Mouse (Mus musculus) central nervous system, embryonic 14 days (tissue): ENCODE results near the gene Amdhd2. TPM values are rescaled to one million over a fixed set of nuclear protein-coding genes. Genes with fewer than 3 reads are reported as not detected.

Experiments used
- polyA plus RNA-seq: library from polyadenylated mRNA; depleted of rRNA; stranded (reverse); fragments of >200 nt; gene quantifications from 2 replicates; pipeline ENCODE4 v1.2.3, GENCODE M21; 2012; rRNA removed

Gene Amdhd2
- polyA plus RNA-seq, result 32.9 and 37.8 TPM in 2 replicates

GRCm38 (mm10) chr17:24163176-24163962, at the start of gene Amdhd2:
Gene Amdhd2 (minus strand): TSS chr17:24163766.

GRCm38 (mm10) chr17:24209043-24209915, 45.7 kb upstream of the Amdhd2 start, which contains the start of gene Ntn3:
Gene Ntn3 (minus strand): TSS chr17:24209531.

GRCm38 (mm10) chr17:24205284-24205888, 41.8 kb upstream of the Amdhd2 start, which contains the start of gene Tbc1d24:
Gene Tbc1d24 (minus strand): TSS chr17:24205562.

GRCm38 (mm10) chr17:24169317-24170065, 5.9 kb upstream of the Amdhd2 start, which contains the start of gene Atp6v0c:
Gene Atp6v0c (minus strand): TSS chr17:24169702.

GRCm38 (mm10) chr17:24150824-24151223, 12.7 kb downstream of the Amdhd2 start, which contains the start of gene Pdpk1:
Gene Pdpk1 (minus strand): TSS chr17:24150924.

Other genes with a start within 250 kb of the Amdhd2 start
- gene Dcpp3, start 246.3 kb downstream of the Amdhd2 start, polyA plus RNA-seq, result 0.33 TPM in 1 of 2 replicates, not detected in the other
- gene Sbp, start 222.1 kb downstream of the Amdhd2 start, polyA plus RNA-seq, result not detected in 2 replicates
- gene Sbpl, start 208.5 kb downstream of the Amdhd2 start, polyA plus RNA-seq, result not detected in 2 replicates
- 0.04 TPM in 1 of 2 replicates, not detected in the other for gene Prss30, start 183.2 kb downstream of the Amdhd2 start, polyA plus RNA-seq
- 0.24 TPM in 1 of 2 replicates, not detected in the other for gene Prss22, start 165.7 kb downstream of the Amdhd2 start, polyA plus RNA-seq
- gene Prss27, start 125.6 kb downstream of the Amdhd2 start, polyA plus RNA-seq, result 0.16 TPM in 1 of 2 replicates, not detected in the other
- gene Kctd5, start 90.3 kb downstream of the Amdhd2 start, polyA plus RNA-seq, result 62.4 and 69.4 TPM in 2 replicates
- 26.1 and 27.1 TPM in 2 replicates for gene Pdpk1, start 12.8 kb downstream of the Amdhd2 start, polyA plus RNA-seq
- 897 and 975 TPM in 2 replicates for gene Atp6v0c, start 5.9 kb upstream of the Amdhd2 start, polyA plus RNA-seq
- gene Tbc1d24, start 41.8 kb upstream of the Amdhd2 start, polyA plus RNA-seq, result 50.4 and 57.9 TPM in 2 replicates
- 8.3 and 11.3 TPM in 2 replicates for gene Ntn3, start 45.8 kb upstream of the Amdhd2 start, polyA plus RNA-seq
- 29.6 and 34.7 TPM in 2 replicates for gene Tedc2, start 57.1 kb upstream of the Amdhd2 start, polyA plus RNA-seq
- gene Ccnf, start 87.7 kb upstream of the Amdhd2 start, polyA plus RNA-seq, result 21.1 and 25.3 TPM in 2 replicates
- gene Abca17, start 187.3 kb upstream of the Amdhd2 start, polyA plus RNA-seq, result 0.33 TPM in 2 replicates
- gene Abca3, start 188.2 kb upstream of the Amdhd2 start, polyA plus RNA-seq, result 33.8 and 34.2 TPM in 2 replicates